Comparison of ENCODE assay signal across 14 mouse cellular contexts in the genomic region with DNA sequence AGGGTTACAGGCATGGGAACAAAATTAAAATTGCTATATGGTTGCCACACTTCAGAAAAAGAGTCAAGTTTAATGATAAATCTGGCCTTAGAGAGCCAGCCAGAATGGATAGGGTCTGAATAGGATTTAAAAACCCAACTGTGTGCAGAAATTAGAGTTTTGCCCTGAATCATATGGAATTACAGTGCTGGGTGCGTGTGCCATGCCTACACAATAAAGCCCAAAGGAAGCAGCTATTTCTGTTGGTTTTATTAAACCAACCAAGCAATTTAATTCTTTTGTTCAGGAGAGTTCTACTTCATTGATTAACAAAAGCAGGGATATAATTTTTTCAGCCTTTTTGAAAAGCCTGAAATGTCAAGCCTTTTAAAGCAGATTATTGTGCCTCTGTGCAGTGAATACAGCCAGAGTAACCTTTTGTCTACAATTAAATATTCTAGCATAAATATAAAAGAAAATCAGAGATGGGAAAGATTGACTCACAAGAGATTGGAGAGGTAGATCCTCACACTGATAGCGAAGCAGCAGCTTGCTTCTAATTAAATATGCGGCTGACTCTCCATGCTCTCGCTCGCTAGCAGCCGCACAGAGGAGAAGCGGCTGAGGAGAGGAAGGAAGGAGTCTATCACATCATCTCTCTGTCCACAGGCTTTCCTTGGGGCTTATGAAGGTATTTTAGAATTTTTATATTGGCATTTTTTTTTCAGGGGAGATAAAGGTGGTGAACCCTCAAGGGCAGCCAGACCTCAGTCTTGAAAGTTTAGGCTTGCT. TPM values are rescaled to one million over a fixed set of nuclear protein-coding genes. Genes with fewer than 3 reads are reported as not detected.
DNase-seq lines count a peak whose midpoint lies in the region; ATAC-seq lines count a peak whose summit lies in the region.
"Had no signal": no experiment of that assay in that cellular context is flagged by ENCODE, and none has a peak within 500 bp of the region (broad histone marks: within the 10 kb centered on the region; RNA-seq: fewer than 3 reads in every experiment).

No protein-coding gene starts in this region.

- H3K27me3 ChIP-seq in hindbrain, embryonic 10.5 days (ENCODE audit: insufficient read depth, poor library complexity, severe bottlenecking), result peaks cover 6% of the 10 kb centered on the region
- H3K27me3 ChIP-seq in midbrain, embryonic 13.5 days, result peaks cover 9% of the 10 kb centered on the region
- peaks cover 27% of the 10 kb centered on the region for H3K27me3 ChIP-seq in limb, embryonic 10.5 days (ENCODE audit: low read depth, poor library complexity, severe bottlenecking)
- H3K27me3 ChIP-seq: megakaryocyte, embryonic 14.5 days had no signal

- H3K36me3 ChIP-seq in hindbrain, embryonic 10.5 days, result no peaks in the 10 kb centered on the region
- H3K36me3 ChIP-seq in midbrain, embryonic 13.5 days, result no peaks in the 10 kb centered on the region
- no peaks in the 10 kb centered on the region for H3K36me3 ChIP-seq in limb, embryonic 10.5 days
- H3K36me3 ChIP-seq: lung, embryonic 15.5 days; stomach, embryonic 15.5 days had no signal

- WGBS in hindbrain, embryonic 10.5 days, result 18% methylated on average over 7 of the region's 7 CpGs
- 8% methylated on average over 7 of the region's 7 CpGs for WGBS in midbrain, embryonic 13.5 days
- 51% methylated on average over 7 of the region's 7 CpGs for WGBS in limb, embryonic 10.5 days

- H3K4me3 ChIP-seq in hindbrain, embryonic 10.5 days, result no peak overlapping the region
- H3K4me3 ChIP-seq in midbrain, embryonic 13.5 days (replicated peaks), result peak overlapping the region; percentile 15; the same call in 1 of the 2 replicates
- H3K4me3 ChIP-seq in limb, embryonic 10.5 days, result no peak overlapping the region
- H3K4me3 ChIP-seq: lung, embryonic 15.5 days; megakaryocyte, embryonic 14.5 days; stomach, embryonic 15.5 days had no signal

- ATAC-seq in midbrain, embryonic 13.5 days, result peak; percentile 82
- ATAC-seq: inflammation-experienced regulatory T-cells, adult 6 months had no signal

- 0 out of 2 replicates have a peak overlapping the region, but pooled peaks have one; percentile 5 for H3K27ac ChIP-seq in hindbrain, embryonic 10.5 days
- H3K27ac ChIP-seq in midbrain, embryonic 13.5 days, result peak overlapping the region; percentile 39; the same call in 1 of the 2 replicates
- H3K27ac ChIP-seq in limb, embryonic 10.5 days, result no peak overlapping the region
- H3K27ac ChIP-seq: lung, embryonic 15.5 days; stomach, embryonic 15.5 days had no signal

- peak overlapping the region; percentile 41 for H3K4me2 ChIP-seq in midbrain, embryonic 13.5 days (replicated peaks)
- H3K4me2 ChIP-seq: lung, embryonic 15.5 days; stomach, embryonic 15.5 days had no signal

- H3K9ac ChIP-seq in midbrain, embryonic 13.5 days (replicated peaks), result no peak overlapping the region
- H3K9ac ChIP-seq: lung, embryonic 15.5 days; stomach, embryonic 15.5 days had no signal

- peak; percentile 28 for DNase-seq in embryo, embryonic 10 days (ENCODE audit: low spot score)
- no peak for DNase-seq in embryo, embryonic 9.5 days (ENCODE audit: extremely low spot score)
- DNase-seq in hindbrain, embryonic 10.5 days (ENCODE audit: low spot score), result no peak
- DNase-seq in retina, postnatal 1 day, result peak; percentile 26
- DNase-seq in limb, embryonic 10.5 days (ENCODE audit: low spot score), result no peak
- DNase-seq in frontal cortex, postnatal 10 days (ENCODE audit: low spot score in 2 of 2), result no peak
- DNase-seq in kidney, postnatal 36 days, result no peak
- DNase-seq: kidney, postnatal 14 days; thymus, postnatal 36 days had no signal

- peaks cover 17% of the 10 kb centered on the region for H3K4me1 ChIP-seq in hindbrain, embryonic 10.5 days (replicated peaks)
- peaks cover 16% of the 10 kb centered on the region for H3K4me1 ChIP-seq in midbrain, embryonic 13.5 days (replicated peaks)
- no peaks in the 10 kb centered on the region for H3K4me1 ChIP-seq in limb, embryonic 10.5 days
- H3K4me1 ChIP-seq: lung, embryonic 15.5 days; stomach, embryonic 15.5 days had no signal

- no peaks in the 10 kb centered on the region for H3K9me3 ChIP-seq in hindbrain, embryonic 10.5 days
- H3K9me3 ChIP-seq in midbrain, embryonic 13.5 days, result no peaks in the 10 kb centered on the region
- H3K9me3 ChIP-seq in limb, embryonic 10.5 days (replicated peaks), result no peaks in the 10 kb centered on the region
- H3K9me3 ChIP-seq: lung, embryonic 15.5 days; megakaryocyte, embryonic 14.5 days; stomach, embryonic 15.5 days had no signal

RNA-seq across cellular contexts. Expression of a gene that starts 23.0 kb away (rescaled TPM):
- polyA plus RNA-seq in hindbrain, embryonic 10.5 days (2016; fragmentation: Nextera tagmentation; extraction: Ambion mirVana), result 182 and 189 TPM in 2 replicates
- polyA plus RNA-seq in midbrain, embryonic 13.5 days (2015; fragmentation: Nextera tagmentation; extraction: Ambion mirVana), result 132 and 146 TPM in 2 replicates
- polyA plus RNA-seq in limb, embryonic 10.5 days (2016; fragmentation: Nextera tagmentation; extraction: Ambion mirVana), result 164 and 181 TPM in 2 replicates

Comparison
In these comparisons a context has a peak if more than half of its experiments do, and no peak if none do; other contexts are left out.
1. DNase-seq: peak in embryo, embryonic 10 days (single experiment) and retina, postnatal 1 day (single experiment); none in embryo, embryonic 9.5 days (single experiment), hindbrain, embryonic 10.5 days (single experiment), limb, embryonic 10.5 days (single experiment), frontal cortex, postnatal 10 days (0 of 2) and kidney, postnatal 36 days (0 of 2).